Mouse (Mus musculus) right cerebral cortex, postnatal 36 days (tissue): ENCODE results near the gene Rps27rt.
"Not testable (repeated sequence)": the region's sequence is repeated elsewhere in the genome, so short reads cannot be mapped to it uniquely, and the experiment has no call there.

Experiments
- DNase-seq, 2 experiments: peaks; one replicate each; pipeline ENCODE4 v3.0.0; 2022; ENCODE audit warnings: low spot score in 2 of 2, mixed read lengths in 1 of 2

The Rps27rt gene

GRCm38 (mm10) chr9:114982689-114983360 is at the start of gene Rps27rt:
Gene Rps27rt, minus strand, starts transcription at chr9:114982739.
- no peak for DNase-seq

GRCm38 (mm10) chr9:115031046-115031445 is 48.5 kb upstream of the Rps27rt start:
- DNase-seq, result not testable (repeated sequence)

GRCm38 (mm10) chr9:115030581-115030980 is 48.0 kb upstream of the Rps27rt start:
- DNase-seq, result no peak

GRCm38 (mm10) chr9:115029307-115029706 is 46.8 kb upstream of the Rps27rt start:
- no peak for DNase-seq

GRCm38 (mm10) chr9:115023708-115024383 is 41.3 kb upstream of the Rps27rt start:
- DNase-seq, result peak; percentile 56 to 74

- no peak for DNase-seq
These were observed 40.6 kb upstream of the Rps27rt start for GRCm38 (mm10) chr9:115023137-115023536.

GRCm38 (mm10) chr9:115021419-115021818 is 38.9 kb upstream of the Rps27rt start:
- DNase-seq, result no peak

- no peak for DNase-seq
These were observed 37.6 kb upstream of the Rps27rt start for GRCm38 (mm10) chr9:115020141-115020540.

GRCm38 (mm10) chr9:115012367-115012766 is 29.8 kb upstream of the Rps27rt start:
- no peak for DNase-seq

GRCm38 (mm10) chr9:115008194-115008593 is 25.7 kb upstream of the Rps27rt start:
- peak; percentile 44 to 60 for DNase-seq

- no peak for DNase-seq
These were observed 25.2 kb upstream of the Rps27rt start for GRCm38 (mm10) chr9:115007776-115008175.

- no peak for DNase-seq
These were observed 22.9 kb upstream of the Rps27rt start for GRCm38 (mm10) chr9:115005446-115005845.

- DNase-seq, result no peak
These were observed 17.2 kb upstream of the Rps27rt start for GRCm38 (mm10) chr9:114999771-115000146.

- no peak for DNase-seq
These were observed 16.7 kb upstream of the Rps27rt start for GRCm38 (mm10) chr9:114999010-114999770.

- no peak for DNase-seq
These were observed 13.9 kb upstream of the Rps27rt start for GRCm38 (mm10) chr9:114996489-114996888.

- DNase-seq, result no peak
These were observed 13.2 kb upstream of the Rps27rt start for GRCm38 (mm10) chr9:114995716-114996115.

- no peak for DNase-seq
These were observed 12.7 kb upstream of the Rps27rt start for GRCm38 (mm10) chr9:114995250-114995649.

GRCm38 (mm10) chr9:114992528-114992927 is 10.0 kb upstream of the Rps27rt start:
- no peak for DNase-seq

GRCm38 (mm10) chr9:114990421-114990820 is 7.9 kb upstream of the Rps27rt start:
- DNase-seq, result no peak

- peak in 1 of 2 experiments; percentile 32 for DNase-seq
These were observed 6.2 kb upstream of the Rps27rt start for GRCm38 (mm10) chr9:114988610-114989327.

- no peak for DNase-seq
These were observed 5.5 kb upstream of the Rps27rt start for GRCm38 (mm10) chr9:114988029-114988428.

- DNase-seq, result no peak
These were observed 3.8 kb upstream of the Rps27rt start for GRCm38 (mm10) chr9:114986361-114986760.
